12 mouse cellular contexts compared by ENCODE assay signal in the genomic region with DNA sequence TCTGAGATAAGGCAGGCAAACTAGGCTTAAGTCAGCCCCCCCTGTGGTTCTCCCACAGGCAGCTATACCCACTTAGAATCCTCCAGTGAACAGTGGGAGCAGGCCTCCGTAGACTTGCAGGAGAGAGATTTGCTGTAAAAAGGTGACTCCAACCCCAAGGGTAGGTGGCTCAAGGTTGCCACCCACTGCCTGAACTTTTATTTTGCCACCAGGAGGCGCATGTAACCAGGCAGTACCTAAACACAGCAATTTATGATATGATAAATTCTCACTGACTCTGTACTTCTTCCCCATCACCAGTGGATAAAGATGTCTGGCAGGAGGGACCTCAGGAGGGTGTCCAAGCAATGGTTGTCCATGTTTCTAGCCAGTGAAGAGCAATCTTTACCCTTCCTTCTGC. TPM values are rescaled to one million over a fixed set of nuclear protein-coding genes. Genes with fewer than 3 reads are reported as not detected.
DNase-seq lines count a peak whose midpoint lies in the region; ATAC-seq and TF ChIP-seq lines count a peak whose summit lies in the region.
"Had no signal": no experiment of that assay in that cellular context is flagged by ENCODE, and none has a peak within 500 bp of the region (broad histone marks: within the 10 kb centered on the region; RNA-seq: fewer than 3 reads in every experiment).

No protein-coding gene starts in this region.

- no peak overlapping the region for H3K4me3 ChIP-seq in kidney, embryonic 16.5 days (ENCODE audit: low read length)
- no peak overlapping the region for H3K4me3 ChIP-seq in spleen, adult 2 months (ENCODE audit: extremely low read depth, insufficient read depth, insufficient read length)
- H3K4me3 ChIP-seq in bone marrow, adult 2 months (replicated peaks; ENCODE audit: control insufficient read depth, low read depth, low read length): no peak overlapping the region
- H3K4me3 ChIP-seq in forebrain, embryonic 13.5 days: no peak overlapping the region
- H3K4me3 ChIP-seq: forebrain, embryonic 12.5 days; hindbrain, embryonic 10.5 days; myocyte had no signal

- peaks cover 4% of the 10 kb centered on the region; the same call in 1 of the 2 replicates for H3K4me1 ChIP-seq in kidney, embryonic 16.5 days (ENCODE audit: insufficient read depth, low read length)
- H3K4me1 ChIP-seq in spleen, adult 2 months (ENCODE audit: control insufficient read depth, insufficient read depth, insufficient read length): no peaks in the 10 kb centered on the region
- no peaks in the 10 kb centered on the region for H3K4me1 ChIP-seq in bone marrow, adult 2 months (ENCODE audit: control insufficient read depth, insufficient read depth, low read length)
- peaks cover 9% of the 10 kb centered on the region for H3K4me1 ChIP-seq in forebrain, embryonic 13.5 days

- H3K27me3 ChIP-seq in kidney, embryonic 16.5 days (ENCODE audit: insufficient read depth, low read length): no peaks in the 10 kb centered on the region
- H3K27me3 ChIP-seq in spleen, adult 2 months (ENCODE audit: control insufficient read depth, insufficient read depth, low read length): no peaks in the 10 kb centered on the region
- H3K27me3 ChIP-seq in forebrain, embryonic 13.5 days: peaks cover 51% of the 10 kb centered on the region

- no peaks in the 10 kb centered on the region for H3K36me3 ChIP-seq in kidney, embryonic 16.5 days (ENCODE audit: insufficient read depth, low read length)
- no peaks in the 10 kb centered on the region for H3K36me3 ChIP-seq in spleen, adult 2 months (ENCODE audit: control insufficient read depth, insufficient read depth, low read length)
- no peaks in the 10 kb centered on the region for H3K36me3 ChIP-seq in forebrain, embryonic 13.5 days (ENCODE audit: poor library complexity, severe bottlenecking)
- H3K36me3 ChIP-seq: forebrain, embryonic 12.5 days; hindbrain, embryonic 10.5 days had no signal

- DNase-seq in kidney, adult 9 months: peak; percentile 19
- DNase-seq in spleen, adult 2 months (ENCODE audit: low read depth in 1 of 2, low spot score in 2 of 2): peak; percentile 7 to 25
- no peak for DNase-seq in spleen, adult 12 weeks (ENCODE audit: low spot score)
- peak; percentile 25 for DNase-seq in thymus, postnatal 25 days
- no peak for DNase-seq in right cerebral cortex, postnatal 4 days
- DNase-seq: heart, adult 11 months had no signal

- no peak overlapping the region for H3K9ac ChIP-seq in kidney, embryonic 16.5 days (replicated peaks; ENCODE audit: low read length)
- H3K9ac ChIP-seq in forebrain, embryonic 13.5 days: no peak overlapping the region
- H3K9ac ChIP-seq: forebrain, embryonic 12.5 days had no signal

- no peaks in the 10 kb centered on the region for H3K9me3 ChIP-seq in kidney, embryonic 16.5 days (ENCODE audit: low read length)
- no peaks in the 10 kb centered on the region for H3K9me3 ChIP-seq in forebrain, embryonic 13.5 days (replicated peaks)
- H3K9me3 ChIP-seq: forebrain, embryonic 12.5 days; hindbrain, embryonic 10.5 days had no signal

- TF ChIP-seq POLR2A in spleen, adult 2 months (IDR thresholded peaks at IDR 0.05; ENCODE audit: low read depth, low read length): no peak
- TF ChIP-seq POLR2A in bone marrow, adult 2 months (IDR thresholded peaks at IDR 0.05; ENCODE audit: borderline replicate concordance, control insufficient read depth, low read depth, low read length): no peak

- ATAC-seq in kidney, embryonic 16.5 days (ENCODE audit: low FRiP score, low TSS enrichment): no peak
- no peak for ATAC-seq in forebrain, embryonic 13.5 days

- no peak overlapping the region for H3K27ac ChIP-seq in kidney, embryonic 16.5 days (ENCODE audit: low read length)
- no peak overlapping the region for H3K27ac ChIP-seq in spleen, adult 2 months (ENCODE audit: insufficient read depth, low read length)
- H3K27ac ChIP-seq in bone marrow, adult 2 months (ENCODE audit: control insufficient read depth, insufficient read depth, low read depth, low read length, poor library complexity): no peak overlapping the region
- no peak overlapping the region for H3K27ac ChIP-seq in forebrain, embryonic 13.5 days
- H3K27ac ChIP-seq: forebrain, embryonic 12.5 days; hindbrain, embryonic 10.5 days had no signal

- H3K4me2 ChIP-seq in kidney, embryonic 16.5 days (replicated peaks; ENCODE audit: low read depth, low read length): no peak overlapping the region
- no peak overlapping the region for H3K4me2 ChIP-seq in forebrain, embryonic 13.5 days
- H3K4me2 ChIP-seq: forebrain, embryonic 12.5 days had no signal

- WGBS in kidney, embryonic 16.5 days: 61% methylated on average over 2 of the region's 2 CpGs
- 37% methylated on average over 2 of the region's 2 CpGs for WGBS in spleen, adult 2 months
- WGBS in bone marrow, adult 2 months: 41% methylated on average over 2 of the region's 2 CpGs
- WGBS in forebrain, embryonic 13.5 days: 54% methylated on average over 2 of the region's 2 CpGs

- peak; percentile 12; the same call in 1 of the 2 replicates for TF ChIP-seq CTCF in spleen, adult 2 months (IDR thresholded peaks at IDR 0.05; ENCODE audit: extremely low read depth, insufficient read depth, insufficient read length, insufficient replicate concordance)
- TF ChIP-seq CTCF in bone marrow, adult 2 months (IDR thresholded peaks at IDR 0.05; ENCODE audit: control insufficient read depth, insufficient read depth, low read length): peak; percentile 39; the same call in 1 of the 2 replicates

RNA-seq across cellular contexts. Expression of gene Wfs1, which starts 38.1 kb away (rescaled TPM):
- polyA plus RNA-seq in kidney, embryonic 16.5 days (2015; fragmentation: Nextera tagmentation; extraction: Ambion mirVana): 21.0 and 21.9 TPM in 2 replicates
- polyA plus RNA-seq in spleen, adult 2 months (2012; rRNA removed): 7.2 TPM in 2 replicates
- 2.0 and 3.7 TPM in 2 replicates for polyA plus RNA-seq in bone marrow, adult 2 months (2011; ENCODE audit: insufficient read depth, insufficient read length, low replicate concordance, missing spikeins)
- polyA plus RNA-seq in forebrain, embryonic 13.5 days (2015; fragmentation: Nextera tagmentation; extraction: Ambion mirVana): 5.3 and 6.5 TPM in 2 replicates

Comparison
In these comparisons a context has a peak if more than half of its experiments do, and no peak if none do; other contexts are left out.
1. DNase-seq: peak in kidney, adult 9 months (single experiment), spleen, adult 2 months (2 of 2) and thymus, postnatal 25 days (single experiment); none in spleen, adult 12 weeks (single experiment) and right cerebral cortex, postnatal 4 days (single experiment).